Mouse (Mus musculus) CH12.LX (cell line): ENCODE measurements around the gene Dnah5.

Experiments
- CTCF ChIP-seq, 2 experiments: IDR thresholded peaks in 1 of 2; conservative IDR thresholded peaks in 1 of 2; 2 replicates each; pipeline ENCODE4 v1.5.1; 2011 to 2012; ENCODE audit warnings: low read depth in 2 of 2, low read length in 2 of 2, improper control_type of control experiment in 1 of 2, inconsistent platforms in 1 of 2, mild to moderate bottlenecking in 1 of 2, moderate library complexity in 1 of 2
- ELF1 ChIP-seq: IDR thresholded peaks from 2 replicates; pipeline ENCODE4 v1.6.1; 2014; ENCODE audit warnings: low read depth, mild to moderate bottlenecking, inconsistent platforms, low read length, improper control_type of control experiment
- EP300 ChIP-seq: IDR thresholded peaks from 2 replicates; pipeline ENCODE4 v1.6.1; 2011; ENCODE audit warnings: low read length, improper control_type of control experiment
- GABPA ChIP-seq: IDR thresholded peaks from 2 replicates; pipeline ENCODE4 v1.6.1; 2012; ENCODE audit warnings: low read depth, low read length, improper control_type of control experiment, inconsistent platforms; ENCODE audit not compliant: insufficient replicate concordance
- HCFC1 ChIP-seq: IDR thresholded peaks from 2 replicates; pipeline ENCODE4 v1.6.1; 2012; ENCODE audit warnings: low read depth, mild to moderate bottlenecking, inconsistent platforms, low read length, improper control_type of control experiment
- JUND ChIP-seq: conservative IDR thresholded peaks from 2 replicates; pipeline ENCODE4 v1.6.1; 2011; ENCODE audit warnings: low read depth, low read length, improper control_type of control experiment
- MEF2A ChIP-seq: IDR thresholded peaks from 2 replicates; pipeline ENCODE4 v1.6.1; 2014; ENCODE audit warnings: low read depth, mild to moderate bottlenecking, inconsistent platforms, low read length, improper control_type of control experiment, borderline replicate concordance
- POLR2AphosphoS2 ChIP-seq: IDR thresholded peaks from 2 replicates; pipeline ENCODE4 v1.6.1; 2011; ENCODE audit warnings: low read depth, low read length, improper control_type of control experiment

- no peak for TF ChIP-seq HCFC1
- no peak for TF ChIP-seq ELF1
- TF ChIP-seq CTCF (conservative IDR thresholded peaks at IDR 0.05 in 1 of 2, IDR thresholded peaks at IDR 0.05 in 1 of 2; ENCODE audit: low read depth in 2 of 2, low read length in 2 of 2) = no peak
- no peak for TF ChIP-seq MEF2A
- TF ChIP-seq JUND = no peak
- no peak for TF ChIP-seq GABPA
- TF ChIP-seq POLR2AphosphoS2 = no peak
- TF ChIP-seq EP300 = no peak
These were observed 164.0 kb downstream of the Dnah5 start for GRCm38 (mm10) chr15:28367561-28367960.
